Mouse (Mus musculus) kidney, adult 11 months (tissue): ENCODE results near the gene Slc46a1.
A peak's percentile ranks its signal among the peaks of the same experiment; 100 is the strongest.

Experiments used
- DNase-seq: peaks from one replicate; pipeline ENCODE4 v3.0.0; 2022

The Slc46a1 gene

DNA sequence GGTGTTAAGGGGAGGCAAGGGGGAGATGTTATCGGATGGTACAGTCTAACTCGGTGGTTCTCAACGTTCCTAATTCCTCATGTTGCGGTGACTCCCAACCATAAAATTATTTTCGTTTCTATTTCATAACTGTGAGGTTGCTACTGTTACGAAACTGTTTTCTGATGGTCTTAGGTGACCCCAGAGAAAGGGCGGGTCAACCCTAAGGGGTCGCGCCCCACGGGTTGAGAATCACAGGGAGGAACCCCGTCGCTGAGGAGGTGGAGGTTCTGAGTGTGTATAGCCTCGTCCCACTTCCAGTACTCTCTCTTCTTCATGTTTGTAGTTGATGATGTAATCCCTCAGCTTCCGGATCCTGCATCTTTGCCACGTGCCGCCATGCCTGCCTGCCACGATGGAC, 6.8 kb upstream of the Slc46a1 start:
- no peak for DNase-seq

DNA sequence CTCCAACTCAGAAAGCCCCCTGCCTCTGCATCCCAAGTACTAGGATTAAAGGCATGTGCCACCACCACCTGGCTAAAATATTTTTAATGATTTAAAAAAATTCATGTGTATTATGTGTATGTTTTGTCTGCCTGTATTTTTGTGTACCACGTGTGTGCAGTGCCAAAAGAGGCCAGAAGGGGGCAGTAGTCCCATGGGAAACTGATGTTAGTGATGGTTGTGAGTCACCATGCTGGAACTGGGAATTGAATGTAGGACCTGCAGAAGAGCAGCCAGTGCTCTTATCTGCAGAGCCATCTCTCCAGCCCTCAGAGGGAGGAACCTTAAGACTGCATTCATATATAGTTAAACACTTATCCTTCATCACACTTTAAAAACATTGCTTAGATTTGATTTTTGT, 3.6 kb upstream of the Slc46a1 start:
- DNase-seq: no peak

DNA sequence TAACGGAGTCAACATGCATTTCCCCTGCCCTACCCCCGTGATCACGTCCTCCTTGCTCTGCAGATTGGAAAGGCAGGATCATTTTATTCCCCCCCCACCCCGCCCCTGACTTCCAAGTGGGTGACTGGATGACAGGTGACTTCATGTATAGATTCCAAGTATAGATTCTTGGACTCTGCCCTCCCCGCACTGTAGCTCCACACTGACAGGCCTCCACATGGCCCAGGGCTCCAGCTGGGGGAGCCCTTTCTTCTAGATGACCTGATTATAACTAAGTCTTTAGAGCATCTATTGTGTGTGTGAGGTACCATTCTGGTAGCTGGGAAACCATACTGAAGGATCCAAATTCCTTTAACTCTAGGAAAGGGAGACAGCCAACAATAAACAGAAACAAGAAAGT, 2.8 kb upstream of the Slc46a1 start:
- no peak for DNase-seq

DNA sequence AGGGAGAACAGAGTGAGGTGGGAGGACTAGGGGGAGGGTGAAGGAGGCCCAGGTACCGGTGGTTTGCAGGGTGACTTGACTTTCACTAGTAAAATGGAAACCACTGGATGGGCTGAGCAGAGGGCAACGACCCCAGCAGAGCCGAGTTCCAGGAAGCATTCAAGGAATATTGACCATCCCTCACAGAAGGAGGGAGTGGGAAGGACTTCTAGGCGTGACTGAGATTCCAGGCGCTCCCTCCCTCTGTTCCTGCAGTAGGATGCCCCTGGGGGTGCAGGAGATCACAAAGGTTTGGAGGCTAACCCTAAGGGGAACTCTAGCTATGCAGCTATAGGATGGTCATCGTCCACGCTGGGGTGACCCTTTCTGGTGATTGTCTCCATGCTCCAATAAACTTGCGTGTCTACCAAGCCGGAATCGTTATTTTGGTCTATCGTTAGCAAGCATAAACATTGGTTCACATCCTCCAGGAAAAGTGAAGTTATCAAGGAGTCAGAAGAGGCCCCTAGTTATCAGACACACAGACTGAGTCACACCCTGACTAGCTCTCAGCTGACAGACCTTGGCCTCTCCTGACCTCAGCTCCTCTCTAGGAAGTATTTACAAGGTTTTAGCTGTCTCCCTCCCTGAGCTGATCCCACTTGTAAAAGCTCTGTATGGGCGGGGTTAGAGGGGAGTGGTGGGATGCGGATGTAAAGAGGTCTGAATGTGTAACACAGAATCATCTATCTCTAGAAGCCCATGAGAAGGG, 2.0 kb upstream of the Slc46a1 start:
- DNase-seq: no peak

DNA sequence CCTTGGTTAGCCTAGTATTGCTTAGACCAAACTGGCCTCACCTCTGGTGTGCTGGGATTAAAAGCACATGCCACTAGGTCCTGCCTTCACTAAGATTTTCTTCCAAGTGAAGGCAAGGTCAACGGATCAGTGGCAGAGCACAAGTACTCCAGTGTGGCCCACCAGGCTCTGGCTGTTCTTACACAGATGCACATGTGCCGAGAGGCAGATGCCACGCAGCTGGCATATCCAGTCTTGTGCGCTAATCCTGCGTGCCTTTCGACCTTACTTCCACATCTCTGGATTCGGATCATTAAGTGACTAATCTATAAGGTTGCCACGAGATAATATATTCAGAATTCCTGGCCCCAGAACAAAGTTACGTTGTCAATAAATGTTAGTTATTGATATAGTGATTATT, 381 bp upstream of the Slc46a1 start:
- DNase-seq: no peak

DNA sequence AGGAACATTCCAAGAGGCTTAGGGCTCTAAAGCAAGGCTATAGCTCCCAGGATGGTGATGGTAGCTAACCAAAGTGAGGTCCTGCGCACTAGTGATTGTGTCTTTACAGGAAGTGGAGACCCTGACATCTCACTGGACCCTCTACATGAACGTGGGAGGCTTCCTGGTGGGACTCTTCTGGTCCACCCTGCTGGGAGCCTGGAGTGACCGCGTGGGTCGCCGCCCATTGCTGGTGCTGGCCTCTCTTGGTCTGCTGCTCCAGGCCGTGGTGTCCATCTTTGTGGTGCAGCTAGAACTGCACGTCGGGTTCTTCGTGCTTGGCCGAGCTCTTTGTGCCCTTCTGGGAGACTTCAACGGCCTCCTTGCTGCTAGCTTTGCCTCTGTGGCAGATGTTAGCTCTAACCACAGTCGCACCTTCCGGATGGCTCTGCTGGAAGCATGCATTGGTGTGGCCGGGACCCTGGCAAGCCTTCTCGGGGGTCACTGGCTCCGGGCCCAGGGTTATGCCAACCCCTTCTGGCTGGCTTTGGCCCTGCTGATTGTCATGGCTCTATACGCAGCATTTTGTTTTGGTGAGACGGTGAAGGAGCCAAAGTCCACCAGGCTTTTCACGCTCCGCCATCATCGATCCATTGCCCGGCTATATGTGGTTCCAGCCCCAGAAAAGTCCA, 880 bp downstream of the Slc46a1 start:
- DNase-seq: no peak

DNA sequence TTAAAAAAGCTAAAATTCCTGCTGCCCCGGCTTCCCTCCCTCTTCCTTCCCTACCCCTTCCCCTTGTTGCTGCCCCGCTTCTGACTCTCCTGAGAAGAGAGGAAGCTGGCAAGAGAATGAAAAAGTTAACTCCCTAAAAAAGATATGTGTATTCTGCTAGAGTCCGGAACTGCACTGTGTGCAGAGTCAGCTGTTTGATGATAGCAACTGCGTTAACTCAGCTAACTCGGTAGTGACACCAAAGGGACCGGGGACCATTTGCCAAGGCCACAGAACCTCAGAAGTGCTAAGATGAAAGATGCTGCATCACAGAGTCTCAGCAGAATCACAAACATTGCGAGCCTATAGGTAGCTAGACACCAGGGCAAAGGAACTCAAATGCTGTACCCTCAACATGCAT, 2.0 kb downstream of the Slc46a1 start:
- DNase-seq: no peak

DNA sequence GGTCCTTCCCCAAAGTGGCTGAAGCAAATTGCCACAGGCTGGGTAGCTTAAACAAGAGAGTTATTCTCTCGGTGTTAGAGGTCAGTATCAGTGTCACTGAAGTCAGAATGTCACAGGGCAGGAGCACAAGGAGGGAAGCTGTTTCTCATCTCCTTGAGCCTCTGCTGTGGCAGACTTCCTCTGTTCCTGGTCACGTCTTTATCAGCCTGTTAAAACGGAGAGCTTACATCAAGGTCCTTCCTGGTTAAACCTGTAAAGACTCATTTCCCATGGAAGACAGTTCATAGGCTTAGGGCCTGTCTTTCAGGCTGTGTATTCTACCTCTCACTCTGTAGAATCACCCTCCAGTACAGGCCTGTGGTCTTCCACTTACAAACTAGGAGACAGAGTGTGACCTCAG, 2.4 kb downstream of the Slc46a1 start:
- DNase-seq: no peak

DNA sequence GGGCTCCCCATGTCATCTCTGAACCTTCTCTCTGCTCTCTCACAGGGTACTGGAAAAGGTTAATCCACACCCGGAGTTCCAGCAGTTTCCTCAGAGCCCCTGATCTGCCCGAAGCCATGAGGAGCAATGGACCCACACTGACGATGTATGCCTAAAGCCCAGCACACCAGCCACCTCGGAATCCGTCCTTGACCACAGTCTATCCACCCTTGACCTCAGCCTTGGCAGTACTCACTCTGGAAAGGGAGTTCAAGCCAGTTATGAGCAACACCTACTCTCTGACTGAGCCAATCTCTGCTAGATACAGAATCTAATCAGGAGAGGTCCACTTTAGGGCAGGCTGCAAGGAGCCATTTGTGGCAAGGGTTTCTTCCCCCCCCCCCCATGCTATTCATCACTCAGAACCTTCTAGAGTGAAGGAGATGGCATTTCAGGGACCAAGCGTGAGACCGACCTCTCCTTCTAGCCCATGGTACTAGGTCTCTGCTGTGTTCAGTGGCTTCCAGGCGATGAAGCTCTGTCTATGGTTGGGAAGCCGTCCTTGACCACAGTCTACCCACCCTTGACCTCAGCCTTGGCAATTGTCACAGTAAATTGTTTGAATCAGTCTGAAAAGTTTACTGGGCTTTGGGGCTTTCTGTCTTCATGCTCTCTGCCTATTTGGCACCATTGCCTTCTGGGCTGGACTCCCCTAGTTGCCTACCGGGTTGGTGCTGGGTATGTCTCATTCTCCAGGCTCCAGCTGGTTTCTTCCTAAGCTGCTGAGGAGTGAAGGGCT, 6.0 kb downstream of the Slc46a1 start:
- DNase-seq: no peak

DNA sequence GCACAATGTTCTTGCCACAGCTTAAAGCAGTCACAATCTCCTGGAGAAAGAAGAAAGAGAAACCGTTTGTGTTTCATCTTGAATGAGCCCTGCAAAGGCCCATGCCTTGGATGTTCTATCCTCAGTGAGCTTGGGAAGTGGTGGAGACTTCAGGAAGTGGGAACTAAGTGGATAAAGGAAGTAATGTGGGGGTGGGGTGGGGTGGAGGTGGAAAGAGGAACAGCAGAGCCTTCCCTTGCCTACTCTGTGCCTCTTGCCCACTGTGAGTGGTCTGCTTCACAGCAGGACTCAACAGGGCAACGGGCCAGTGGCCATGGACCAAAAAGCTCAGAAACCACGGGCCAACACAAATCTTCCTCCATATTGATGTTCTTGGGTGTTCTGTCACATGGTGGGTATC, 9.8 kb downstream of the Slc46a1 start:
- no peak for DNase-seq

DNA sequence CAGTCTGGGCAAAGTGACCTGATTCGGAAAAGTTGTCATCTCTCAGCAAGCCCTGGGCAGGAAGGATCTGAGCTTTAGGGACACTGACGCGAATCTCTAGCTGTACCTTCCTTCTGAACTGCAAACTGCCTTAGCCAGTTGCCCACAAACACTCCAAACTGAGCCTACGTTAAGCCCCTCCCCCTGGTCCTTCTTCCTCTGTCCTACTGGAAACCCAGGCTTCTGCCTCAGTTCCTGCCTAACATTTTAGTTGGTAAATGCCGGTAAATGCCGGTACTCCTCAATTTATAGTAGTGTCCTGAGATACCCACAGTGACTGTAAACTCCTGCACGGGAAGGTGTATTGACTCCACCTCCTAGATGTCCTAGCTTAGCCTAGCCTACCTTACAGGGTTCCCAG, 18.1 kb downstream of the Slc46a1 start:
- DNase-seq: no peak

DNA sequence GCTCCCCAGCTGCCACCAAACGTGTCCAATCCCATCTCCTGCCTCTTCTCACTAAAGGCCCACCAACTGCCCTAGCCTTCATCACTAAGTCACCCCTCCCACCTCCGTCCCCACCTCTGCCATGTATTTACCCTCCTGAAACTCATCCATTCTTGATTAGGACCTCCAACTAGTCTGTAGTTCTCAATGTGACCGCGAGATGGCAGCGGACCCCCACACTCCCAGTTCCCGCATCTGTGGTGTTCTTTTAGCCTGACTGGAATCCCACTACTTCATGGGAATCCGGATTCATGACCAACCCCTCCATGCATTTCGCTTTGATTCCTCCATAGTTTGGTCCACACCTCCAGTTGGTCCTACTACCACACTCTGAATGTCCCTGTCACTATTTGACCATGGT, 22.7 kb downstream of the Slc46a1 start:
- DNase-seq: peak; percentile 50

DNA sequence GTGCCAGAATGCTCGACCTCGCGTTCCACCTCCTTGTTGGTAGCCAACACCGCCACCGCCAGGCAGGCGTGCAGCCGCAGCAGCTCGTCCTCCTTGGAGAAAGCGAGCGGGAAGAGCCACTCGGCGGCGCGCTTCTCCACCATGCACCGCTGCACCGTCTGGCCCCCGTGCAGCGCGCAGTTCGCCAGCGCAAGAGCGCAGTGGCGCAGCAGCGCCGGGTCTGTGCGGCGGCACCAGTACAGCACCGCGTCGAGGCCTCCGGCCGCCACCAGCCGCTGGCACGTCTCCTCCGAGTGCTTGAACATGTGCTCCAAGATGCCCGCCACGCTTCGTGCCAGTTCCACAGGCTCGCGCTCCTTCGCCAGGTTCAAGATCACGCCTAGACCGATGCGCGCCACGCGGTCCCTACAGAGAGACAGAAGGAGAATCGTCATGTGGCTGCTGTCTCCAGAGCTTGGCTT, 25.3 kb downstream of the Slc46a1 start:
- DNase-seq: no peak

DNA sequence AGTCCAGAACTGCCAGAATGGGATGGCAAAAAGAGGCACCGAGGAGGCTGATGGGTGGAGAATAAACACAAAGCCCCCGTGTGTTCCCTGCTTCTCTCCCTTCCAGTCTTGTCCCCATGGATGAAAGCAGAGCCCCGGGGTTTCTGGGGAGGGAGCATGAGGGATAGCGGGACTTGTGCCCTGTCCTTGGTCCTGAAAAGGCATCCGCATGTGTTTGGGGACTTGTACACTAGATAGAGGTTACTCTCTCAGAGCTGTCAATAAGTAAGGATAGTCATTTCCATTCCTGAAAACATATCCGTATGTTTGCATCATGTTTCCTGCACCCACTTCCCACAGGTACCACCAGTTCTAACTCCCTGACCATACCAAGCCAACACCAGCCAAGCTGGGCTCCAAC, 30.4 kb downstream of the Slc46a1 start:
- DNase-seq: no peak

DNA sequence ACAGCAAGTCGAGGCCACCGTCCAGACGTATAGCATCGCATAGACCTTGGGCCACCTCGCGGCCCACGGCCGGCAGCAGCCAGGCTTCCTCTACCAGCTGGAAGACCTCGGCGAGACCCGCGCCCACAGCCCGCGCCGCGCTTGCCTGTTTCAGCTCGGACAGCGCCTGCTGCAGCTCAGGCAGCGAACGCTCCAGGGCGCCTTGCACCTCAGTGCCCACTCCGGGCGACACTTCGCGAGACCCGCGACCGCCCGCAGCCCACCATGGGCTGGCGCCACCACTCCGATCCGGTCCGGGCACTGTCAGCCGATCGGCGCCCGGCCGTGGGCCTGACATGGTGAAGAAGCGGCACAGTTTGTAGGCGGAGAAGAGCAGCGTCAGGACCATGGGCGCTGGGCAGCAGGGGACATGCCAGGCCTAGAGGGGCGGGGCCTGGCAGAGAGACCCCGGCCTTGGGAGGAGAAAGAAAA, 31.6 kb downstream of the Slc46a1 start:
- no peak for DNase-seq

DNA sequence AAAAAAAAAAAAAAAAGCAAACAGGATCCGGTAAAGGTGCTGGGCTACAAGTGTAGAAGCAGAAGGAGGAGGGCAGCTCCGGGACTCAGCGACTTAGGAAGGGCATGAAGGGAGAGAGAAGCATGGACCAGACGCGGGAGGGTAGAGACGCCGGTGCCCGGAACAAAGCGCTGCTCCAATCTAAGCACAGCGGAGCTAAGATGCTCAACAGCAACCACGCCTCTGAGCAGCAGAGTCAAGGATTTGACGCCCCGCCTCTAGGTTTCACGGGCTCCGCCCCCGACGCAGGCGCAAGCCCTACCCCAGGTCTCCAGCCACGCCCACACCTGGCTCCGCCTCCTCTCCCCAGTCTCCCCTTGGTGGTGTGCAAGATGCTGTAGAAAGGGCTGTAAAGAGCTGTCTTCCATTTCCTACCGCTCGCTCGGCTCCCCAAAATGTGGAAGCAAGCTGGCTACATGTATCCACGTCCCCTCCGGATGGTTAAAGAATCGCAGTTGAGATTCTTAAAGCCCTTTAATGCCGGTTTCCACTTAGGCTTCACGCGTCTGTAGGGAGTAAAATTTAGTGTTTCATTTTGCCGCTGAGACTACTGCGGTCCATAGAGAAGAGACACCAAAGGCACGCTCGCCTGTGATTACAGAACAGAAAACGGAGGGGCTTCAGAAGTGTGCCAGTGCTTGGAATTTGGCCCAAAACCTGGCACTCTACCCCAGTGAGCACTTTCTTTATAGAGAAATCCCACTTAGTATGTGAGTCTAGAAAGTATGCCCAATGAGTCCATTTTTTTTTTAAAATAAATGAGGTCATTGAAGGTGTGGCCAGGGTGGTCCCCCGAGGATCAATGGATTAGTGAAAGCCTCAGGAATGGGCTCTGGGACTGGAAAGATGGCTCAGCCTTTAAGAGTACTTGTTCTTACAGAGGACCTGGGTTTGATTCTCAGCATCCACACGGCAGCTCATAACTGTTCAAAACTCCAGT, 32.3 kb downstream of the Slc46a1 start, which contains the start of gene Sarm1:
TSS of gene Sarm1 (minus strand) at position 211 of the 979 bp plus-strand sequence.
- DNase-seq: peak; percentile 91

DNA sequence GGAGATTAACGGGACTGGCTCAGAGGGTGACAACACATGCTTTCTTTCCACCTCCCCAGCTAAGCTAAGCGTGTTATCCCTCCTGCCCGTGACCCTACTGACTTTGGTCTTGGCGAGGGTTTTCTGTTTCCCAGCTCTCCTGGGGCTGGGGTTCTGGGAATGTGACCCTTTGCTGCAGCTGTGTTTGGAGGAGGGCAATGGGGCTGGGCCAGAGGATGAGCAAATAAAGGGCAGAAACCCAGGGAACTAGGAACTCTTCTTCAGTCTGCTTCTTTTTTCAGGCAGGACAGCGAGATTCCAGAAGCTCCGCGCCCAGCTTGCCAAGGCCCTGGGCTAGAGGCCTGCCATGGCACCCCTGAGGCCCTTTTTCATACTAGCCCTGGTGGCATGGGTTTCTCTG, 33.5 kb downstream of the Slc46a1 start, which contains the start of gene Vtn:
TSS of gene Vtn (plus strand) at position 88 of the 400 bp plus-strand sequence.
- DNase-seq: no peak

DNA sequence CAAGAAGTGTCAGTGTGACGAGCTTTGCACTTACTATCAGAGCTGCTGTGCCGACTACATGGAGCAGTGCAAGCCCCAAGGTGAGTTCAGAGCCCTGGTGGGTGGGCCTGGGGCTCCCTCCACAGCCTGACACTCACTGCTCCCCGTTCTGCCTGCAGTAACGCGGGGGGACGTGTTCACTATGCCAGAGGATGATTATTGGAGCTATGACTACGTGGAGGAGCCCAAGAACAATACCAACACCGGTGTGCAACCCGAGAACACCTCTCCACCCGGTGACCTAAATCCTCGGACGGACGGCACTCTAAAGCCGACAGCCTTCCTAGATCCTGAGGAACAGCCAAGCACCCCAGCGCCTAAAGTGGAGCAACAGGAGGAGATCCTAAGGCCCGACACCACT, 34.0 kb downstream of the Slc46a1 start:
- no peak for DNase-seq

DNA sequence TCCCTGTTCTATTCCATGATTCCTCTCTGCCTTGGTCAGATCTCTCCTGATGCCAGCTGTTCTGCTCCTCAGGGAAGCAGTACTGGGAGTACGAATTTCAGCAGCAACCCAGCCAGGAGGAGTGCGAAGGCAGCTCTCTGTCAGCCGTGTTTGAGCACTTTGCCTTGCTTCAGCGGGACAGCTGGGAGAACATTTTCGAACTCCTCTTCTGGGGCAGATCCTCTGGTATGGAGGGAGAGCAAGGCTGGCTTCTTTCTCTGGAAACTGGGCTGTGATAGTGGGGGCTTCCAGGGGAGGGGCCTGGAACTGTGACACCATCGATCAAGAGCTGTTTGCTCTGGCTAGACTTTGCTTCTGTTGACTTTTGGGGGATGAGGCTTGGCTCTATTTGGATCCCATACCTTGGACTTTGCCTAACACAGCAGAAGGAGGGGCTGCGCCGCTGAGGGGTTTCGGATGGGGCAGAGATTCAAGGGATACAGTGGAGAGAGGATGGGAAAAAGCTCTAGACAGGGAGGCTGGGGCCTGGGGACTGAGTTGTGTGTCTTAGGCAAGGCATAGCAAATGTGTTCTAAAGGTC, 35.2 kb downstream of the Slc46a1 start:
- DNase-seq: no peak

DNA sequence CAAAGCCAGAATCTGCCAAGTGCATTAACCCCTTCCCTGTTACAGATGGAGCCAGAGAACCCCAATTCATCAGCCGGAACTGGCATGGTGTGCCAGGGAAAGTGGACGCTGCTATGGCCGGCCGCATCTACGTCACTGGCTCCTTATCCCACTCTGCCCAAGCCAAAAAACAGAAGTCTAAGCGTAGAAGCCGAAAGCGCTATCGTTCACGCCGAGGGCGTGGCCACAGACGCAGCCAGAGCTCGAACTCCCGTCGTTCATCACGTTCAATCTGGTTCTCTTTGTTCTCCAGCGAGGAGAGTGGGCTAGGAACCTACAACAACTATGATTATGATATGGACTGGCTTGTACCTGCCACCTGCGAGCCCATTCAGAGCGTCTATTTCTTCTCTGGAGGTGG, 36.0 kb downstream of the Slc46a1 start:
- no peak for DNase-seq

DNA sequence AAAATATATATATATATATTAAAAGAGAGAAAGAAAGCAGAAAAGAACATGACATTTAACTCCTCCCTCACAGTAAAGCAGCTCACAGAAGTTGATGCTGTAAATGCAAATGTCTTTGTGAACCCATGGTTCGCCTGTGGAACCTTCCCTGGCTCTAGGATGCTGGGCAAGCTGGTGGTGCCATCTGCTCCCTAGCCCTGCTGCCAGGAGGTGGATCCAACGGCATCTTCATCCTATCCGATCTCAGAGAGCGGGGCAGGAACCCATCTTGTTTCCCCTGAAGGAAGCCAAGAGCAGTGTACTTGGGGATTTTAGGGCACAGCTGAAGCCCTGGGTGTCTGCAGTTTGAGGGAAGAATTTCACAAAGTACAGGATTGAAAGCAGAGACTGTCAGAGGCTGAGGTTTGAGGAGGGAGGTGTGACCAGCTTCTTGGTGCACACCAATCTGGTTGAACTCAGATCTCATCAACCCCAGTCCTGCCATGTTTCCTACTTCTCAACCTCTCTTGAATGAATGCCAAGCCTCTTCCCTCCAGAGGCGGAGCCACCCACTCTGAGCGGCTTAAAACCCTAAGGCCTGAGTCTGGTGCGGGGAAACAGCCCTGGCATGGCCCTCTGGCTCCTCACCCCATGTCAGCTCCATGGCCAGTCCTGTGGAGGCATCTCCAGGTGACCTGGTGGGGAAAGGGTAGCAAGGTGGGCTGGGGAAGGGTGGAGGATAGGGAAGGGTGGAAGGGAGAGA, 37.6 kb downstream of the Slc46a1 start, which contains the start of gene Sebox:
TSS of gene Sebox (plus strand) at position 539 of the 742 bp plus-strand sequence.
- no peak for DNase-seq
